Mouse (Mus musculus): ENCODE measurements around the gene Afg1l.

DNA sequence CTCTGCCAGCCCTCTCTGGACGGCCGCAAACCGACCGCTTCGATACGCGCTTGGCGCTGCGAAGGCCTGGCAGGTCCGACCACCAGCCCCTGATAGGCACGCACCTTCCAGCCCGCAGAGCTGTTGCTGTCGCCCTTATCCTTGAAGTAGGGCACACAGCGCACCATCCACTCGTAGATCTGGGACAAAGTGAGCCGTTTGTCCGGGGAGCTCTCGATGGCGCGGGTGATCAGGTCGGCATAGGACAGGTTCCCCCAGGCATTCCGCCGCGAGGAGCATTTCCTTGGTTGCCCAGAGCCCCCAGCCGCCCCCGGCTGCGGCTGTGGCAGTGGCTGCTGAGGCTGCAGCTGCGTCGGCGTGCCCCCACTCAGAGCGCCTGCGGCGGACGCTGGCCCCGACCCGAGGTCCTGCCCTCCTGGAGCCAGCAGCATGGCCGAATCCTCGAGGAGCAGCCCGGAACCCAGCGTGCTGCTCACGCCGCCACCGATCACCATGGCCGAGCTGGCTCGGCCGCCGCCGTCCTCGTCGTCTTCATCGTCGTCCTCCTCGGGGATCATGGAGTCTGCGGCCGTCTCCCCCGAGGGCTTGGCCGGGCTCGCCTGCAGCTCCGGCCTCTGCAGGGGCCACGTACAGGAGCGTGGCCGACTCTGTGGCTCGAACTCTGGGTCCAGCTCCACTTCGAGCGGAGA, 203.5 kb downstream of the Afg1l start:
- no peak for TF ChIP-seq POLR2A (IDR thresholded peaks at IDR 0.05; ENCODE audit: low read depth, low read length)
- TF ChIP-seq CTCF (IDR thresholded peaks at IDR 0.05; ENCODE audit: extremely low read depth, insufficient read length, insufficient replicate concordance, low read depth, low read length), result no peak
